Mouse (Mus musculus): ENCODE measurements around the gene Scgb1b12.
"Not testable (repeated sequence)": the region's sequence is repeated elsewhere in the genome, so short reads cannot be mapped to it uniquely, and the experiment has no call there.

The Scgb1b12 gene

GRCm38 (mm10) chr7:32333882-32334281 lies at the start of gene Scgb1b12:
Gene Scgb1b12, plus strand, starts transcription at chr7:32334182.
- not testable (repeated sequence) for DNase-seq (ENCODE audit: low read depth, low spot score)

GRCm38 (mm10) chr7:32327145-32327544 lies 6.8 kb upstream of the Scgb1b12 start, which contains the start of gene Scgb2b12:
Gene Scgb2b12, minus strand, starts transcription at chr7:32327245.
- DNase-seq (ENCODE audit: low read depth, low spot score), result not testable (repeated sequence)

All from retina, adult 2 months (tissue).